30 mouse cellular contexts compared by ENCODE assay signal in genomic region chr2:172604625-172605024, GRCm38 (mm10). TPM values are rescaled to one million over a fixed set of nuclear protein-coding genes. Genes with fewer than 3 reads are reported as not detected.
A peak's percentile ranks its signal among the peaks of the same experiment; 100 is the strongest.
DNase-seq lines count a peak whose midpoint lies in the region; ATAC-seq and TF ChIP-seq lines count a peak whose summit lies in the region.
"Had no signal": no experiment of that assay in that cellular context is flagged by ENCODE, and none has a peak within 500 bp of the region (broad histone marks: within the 10 kb centered on the region; RNA-seq: fewer than 3 reads in every experiment).

No protein-coding gene starts in this region.

- H3K9ac ChIP-seq in stomach, postnatal 0 days (ENCODE audit: low read length): no peak overlapping the region
- H3K9ac ChIP-seq in midbrain, embryonic 14.5 days (replicated peaks; ENCODE audit: low read length): no peak overlapping the region
- H3K9ac ChIP-seq: embryonic facial prominence, embryonic 13.5 days; embryonic facial prominence, embryonic 15.5 days; forebrain, embryonic 12.5 days had no signal

- no peaks in the 10 kb centered on the region for H3K27me3 ChIP-seq in stomach, postnatal 0 days (ENCODE audit: control insufficient read depth, insufficient read depth, low read length)
- H3K27me3 ChIP-seq in midbrain, embryonic 14.5 days (ENCODE audit: control insufficient read depth, insufficient read depth, low read length): no peaks in the 10 kb centered on the region
- H3K27me3 ChIP-seq: embryonic facial prominence, embryonic 13.5 days; embryonic facial prominence, embryonic 15.5 days; forebrain, embryonic 12.5 days had no signal

- no peak for DNase-seq in layer of hippocampus, adult 2 months (ENCODE audit: low spot score in 2 of 2)
- no peak for DNase-seq in layer of hippocampus, postnatal 10 days (ENCODE audit: low spot score in 2 of 2)
- DNase-seq in ES-CJ7 (ENCODE audit: low read depth, low spot score) (peak; percentile 63), R1 (ENCODE audit: low read depth, low spot score) (peak; percentile 61)
- no peak for DNase-seq in stomach, postnatal 0 days (ENCODE audit: low spot score)
- DNase-seq in lung, postnatal 4 days: no peak
- no peak for DNase-seq in midbrain, embryonic 14.5 days
- no peak for DNase-seq in cerebellum, postnatal 4 days (ENCODE audit: low spot score in 2 of 2)
- DNase-seq: adrenal gland, adult 8-10 months; adrenal gland, postnatal 14 days; adrenal gland, postnatal 36 days; B cell, adult 2 months; cerebellum, adult 11-12 months; cerebellum, adult 2 months; cerebellum, adult 9-10 months; cerebellum, postnatal 10 days; cerebellum, postnatal 25 days; embryo, embryonic 11 days had no signal

- ATAC-seq in stomach, postnatal 0 days (ENCODE audit: low FRiP score, low TSS enrichment): no peak
- ATAC-seq in midbrain, embryonic 14.5 days (ENCODE audit: low FRiP score, low TSS enrichment): no peak
- ATAC-seq: CD4-positive, CD25-positive, alpha-beta regulatory T cell, adult 4 months; forebrain, embryonic 14.5 days; forebrain, embryonic 16.5 days had no signal

- no peak overlapping the region for H3K4me2 ChIP-seq in stomach, postnatal 0 days (replicated peaks; ENCODE audit: low read depth)
- H3K4me2 ChIP-seq in midbrain, embryonic 14.5 days (ENCODE audit: low read length): no peak overlapping the region
- H3K4me2 ChIP-seq: embryonic facial prominence, embryonic 13.5 days; embryonic facial prominence, embryonic 15.5 days; forebrain, embryonic 12.5 days had no signal

- no peaks in the 10 kb centered on the region for H3K4me1 ChIP-seq in stomach, postnatal 0 days (replicated peaks; ENCODE audit: control insufficient read depth, insufficient read depth)
- no peaks in the 10 kb centered on the region for H3K4me1 ChIP-seq in midbrain, embryonic 14.5 days (ENCODE audit: control insufficient read depth, insufficient read depth, low read length)
- H3K4me1 ChIP-seq: embryonic facial prominence, embryonic 15.5 days had no signal

- no peaks in the 10 kb centered on the region for H3K36me3 ChIP-seq in stomach, postnatal 0 days (ENCODE audit: control insufficient read depth, insufficient read depth, low read length)
- H3K36me3 ChIP-seq in midbrain, embryonic 14.5 days (ENCODE audit: control insufficient read depth, insufficient read depth, low read length): no peaks in the 10 kb centered on the region
- H3K36me3 ChIP-seq: embryonic facial prominence, embryonic 13.5 days; embryonic facial prominence, embryonic 15.5 days; forebrain, embryonic 10.5 days; forebrain, embryonic 12.5 days; G1E had no signal

- no peak overlapping the region for H3K4me3 ChIP-seq in layer of hippocampus, adult 2 months
- H3K4me3 ChIP-seq in stomach, postnatal 0 days (ENCODE audit: low read depth, low read length): no peak overlapping the region
- no peak overlapping the region for H3K4me3 ChIP-seq in midbrain, embryonic 14.5 days (replicated peaks; ENCODE audit: low read depth, low read length)
- H3K4me3 ChIP-seq: embryonic facial prominence, embryonic 13.5 days; embryonic facial prominence, embryonic 15.5 days; erythroblast, embryonic 14.5 days; forebrain, embryonic 10.5 days; forebrain, embryonic 12.5 days had no signal

- no peak overlapping the region for H3K27ac ChIP-seq in layer of hippocampus, adult 2 months
- no peak overlapping the region for H3K27ac ChIP-seq in stomach, postnatal 0 days (replicated peaks)
- no peak overlapping the region for H3K27ac ChIP-seq in midbrain, embryonic 14.5 days (replicated peaks; ENCODE audit: low read depth, low read length)
- H3K27ac ChIP-seq: embryonic facial prominence, embryonic 13.5 days; embryonic facial prominence, embryonic 15.5 days; forebrain, embryonic 12.5 days had no signal

- TF ChIP-seq CTCF in layer of hippocampus, adult 2 months (conservative IDR thresholded peaks at IDR 0.05): peak; percentile 17; the same call in 1 of the 2 replicates
- TF ChIP-seq CTCF in stomach, postnatal 0 days (IDR thresholded peaks at IDR 0.05; ENCODE audit: low read depth): peak; percentile 11; the same call in 1 of the 2 replicates

- WGBS in stomach, postnatal 0 days: 90% methylated on average over 3 of the region's 3 CpGs
- 97% methylated on average over 3 of the region's 3 CpGs for WGBS in midbrain, embryonic 14.5 days

- H3K9me3 ChIP-seq in stomach, postnatal 0 days (ENCODE audit: control insufficient read depth, low read length): no peaks in the 10 kb centered on the region
- H3K9me3 ChIP-seq in midbrain, embryonic 14.5 days (ENCODE audit: control insufficient read depth, low read length): no peaks in the 10 kb centered on the region
- H3K9me3 ChIP-seq: embryonic facial prominence, embryonic 13.5 days; embryonic facial prominence, embryonic 15.5 days; forebrain, embryonic 10.5 days; forebrain, embryonic 12.5 days had no signal

- TF ChIP-seq EP300 in stomach, postnatal 0 days (optimal IDR thresholded peaks at IDR 0.05): no peak

RNA-seq across cellular contexts. Expression of gene Tfap2c, which starts 55.2 kb away (rescaled TPM):
- total RNA-seq in layer of hippocampus, adult 2 months (2021): under 1 TPM; 0.20 to 0.26 TPM
- total RNA-seq in layer of hippocampus, postnatal 10 days (2021): 1 to 10 TPM; 1.6 to 1.9 TPM
- polyA plus RNA-seq in stomach, postnatal 0 days (2015; fragmentation: Nextera tagmentation; extraction: Ambion mirVana): 9.7 and 12.5 TPM in 2 replicates
- polyA plus RNA-seq in midbrain, embryonic 14.5 days (2014; fragmentation: Nextera tagmentation; extraction: Ambion mirVana): 0.15 and 0.21 TPM in 2 replicates
- total RNA-seq: adrenal gland, adult 18-20 months; adrenal gland, adult 8-10 months; adrenal gland, postnatal 14 days; adrenal gland, postnatal 36 days; CH12.LX; common myeloid progenitor, adult 5-6 weeks had no signal
- polyA plus RNA-seq: erythroblast, embryonic 14.5 days; G1E had no signal

Comparison
In these comparisons a context has a peak if more than half of its experiments do, and no peak if none do; other contexts are left out.
1. DNase-seq: peak in ES-CJ7 (single experiment) and R1 (single experiment); none in layer of hippocampus, adult 2 months (0 of 2), layer of hippocampus, postnatal 10 days (0 of 2), stomach, postnatal 0 days (single experiment), lung, postnatal 4 days (0 of 2), midbrain, embryonic 14.5 days (single experiment) and cerebellum, postnatal 4 days (0 of 2).